29 mouse cellular contexts compared by ENCODE assay signal in the genomic region with DNA sequence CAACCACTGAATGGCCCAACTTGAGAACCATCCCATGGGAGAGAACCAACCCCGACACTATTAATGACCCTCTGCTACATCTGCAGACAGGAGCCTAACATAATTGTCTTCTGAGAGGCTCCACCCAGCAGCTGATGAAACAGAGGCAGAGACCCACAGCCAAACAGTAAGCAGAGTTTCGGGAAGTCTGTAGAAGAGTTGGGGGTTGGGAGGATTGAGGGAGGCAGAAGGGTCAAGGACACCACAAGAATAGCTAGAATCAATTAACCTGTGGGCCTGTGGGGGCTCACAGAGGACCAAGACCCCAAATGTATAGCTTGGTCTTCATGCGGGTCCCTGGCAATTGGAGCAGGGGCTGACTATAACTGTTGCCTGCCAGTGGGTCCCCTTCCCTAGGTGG. TPM values are rescaled to one million over a fixed set of nuclear protein-coding genes. Genes with fewer than 3 reads are reported as not detected.
A peak's percentile ranks its signal among the peaks of the same experiment; 100 is the strongest.
DNase-seq lines count a peak whose midpoint lies in the region; ATAC-seq and TF ChIP-seq lines count a peak whose summit lies in the region.
"Had no signal": no experiment of that assay in that cellular context is flagged by ENCODE, and none has a peak within 500 bp of the region (broad histone marks: within the 10 kb centered on the region; RNA-seq: fewer than 3 reads in every experiment).

No protein-coding gene starts in this region.

- no peaks in the 10 kb centered on the region for H3K27me3 ChIP-seq in forebrain, embryonic 13.5 days
- H3K27me3 ChIP-seq: CH12.LX; embryonic facial prominence, embryonic 13.5 days; embryonic facial prominence, embryonic 15.5 days; forebrain, embryonic 12.5 days; forebrain, embryonic 15.5 days; Patski had no signal

- intact Hi-C loops in heart, postnatal 36 days (cut with DNase I) = no loop called here

- peak; percentile 85 for DNase-seq in heart, adult 11 months
- DNase-seq in heart, postnatal 36 days = no peak
- no peak for DNase-seq in ES-E14 (ENCODE audit: low read depth, low spot score)
- peak; percentile 54 for DNase-seq in R1 (ENCODE audit: low read depth, low spot score)
- no peak for DNase-seq in lung, adult 2 months
- DNase-seq in adrenal gland, postnatal 25 days = no peak
- DNase-seq: adrenal gland, adult 2 months; adrenal gland, postnatal 10 days; adrenal gland, postnatal 36 days; B cell, adult 2 months; cerebellum, adult 11-12 months; cerebellum, adult 8-10 months; cerebellum, adult 9-11 months; cerebellum, postnatal 14 days; cerebellum, postnatal 36 days; embryo, embryonic 11 days; forebrain, postnatal 0 days had no signal

- no peak overlapping the region for H3K4me3 ChIP-seq in ES-E14 (ENCODE audit: insufficient read depth in 1 of 2, low read depth in 1 of 2, low read length in 2 of 2, poor library complexity in 1 of 2, severe bottlenecking in 1 of 2)
- no peak overlapping the region for H3K4me3 ChIP-seq in lung, adult 2 months (replicated peaks; ENCODE audit: extremely low read depth, low read depth, low read length)
- no peak overlapping the region for H3K4me3 ChIP-seq in forebrain, embryonic 13.5 days
- H3K4me3 ChIP-seq: embryonic facial prominence, embryonic 13.5 days; embryonic facial prominence, embryonic 15.5 days; erythroblast, embryonic 14.5 days; forebrain, embryonic 10.5 days; forebrain, embryonic 12.5 days; forebrain, embryonic 15.5 days had no signal

- H3K9me3 ChIP-seq in ES-E14 (ENCODE audit: control insufficient read depth, insufficient read depth, low read depth, low read length) = no peaks in the 10 kb centered on the region
- no peaks in the 10 kb centered on the region for H3K9me3 ChIP-seq in forebrain, embryonic 13.5 days (replicated peaks)
- H3K9me3 ChIP-seq: embryonic facial prominence, embryonic 13.5 days; embryonic facial prominence, embryonic 15.5 days; forebrain, embryonic 10.5 days; forebrain, embryonic 12.5 days; forebrain, embryonic 15.5 days had no signal

- no peak overlapping the region for H3K9ac ChIP-seq in ES-E14 (ENCODE audit: insufficient read depth, low read depth, low read length, poor library complexity, severe bottlenecking)
- H3K9ac ChIP-seq in forebrain, embryonic 13.5 days = no peak overlapping the region
- H3K9ac ChIP-seq: embryonic facial prominence, embryonic 13.5 days; embryonic facial prominence, embryonic 15.5 days; forebrain, embryonic 12.5 days; forebrain, embryonic 15.5 days; forebrain, postnatal 0 days had no signal

- peak overlapping the region; percentile 51; the same call in 1 of the 2 replicates for H3K27ac ChIP-seq in ES-E14 (ENCODE audit: insufficient read depth, low read depth, low read length, poor library complexity, severe bottlenecking)
- H3K27ac ChIP-seq in forebrain, embryonic 13.5 days = no peak overlapping the region
- H3K27ac ChIP-seq: embryonic facial prominence, embryonic 13.5 days; embryonic facial prominence, embryonic 15.5 days; forebrain, embryonic 10.5 days; forebrain, embryonic 12.5 days; forebrain, embryonic 15.5 days had no signal

- TF ChIP-seq POLR2A in lung, adult 2 months (IDR thresholded peaks at IDR 0.05; ENCODE audit: borderline replicate concordance, extremely low read depth, low read depth, low read length) = no peak

- no peak overlapping the region for H3K4me2 ChIP-seq in forebrain, embryonic 13.5 days
- H3K4me2 ChIP-seq: embryonic facial prominence, embryonic 13.5 days; embryonic facial prominence, embryonic 15.5 days; forebrain, embryonic 12.5 days; forebrain, embryonic 15.5 days had no signal

- WGBS in lung, adult 2 months = 80% methylated on average over 3 of the region's 3 CpGs
- 93% methylated on average over 3 of the region's 3 CpGs for WGBS in forebrain, embryonic 13.5 days

- no peaks in the 10 kb centered on the region for H3K36me3 ChIP-seq in ES-E14 (ENCODE audit: control insufficient read depth, insufficient read depth, low read length, poor library complexity, severe bottlenecking)
- peaks cover 4% of the 10 kb centered on the region; the same call in 1 of the 2 replicates for H3K36me3 ChIP-seq in forebrain, embryonic 13.5 days (ENCODE audit: poor library complexity, severe bottlenecking)
- H3K36me3 ChIP-seq: embryonic facial prominence, embryonic 15.5 days; forebrain, embryonic 12.5 days; forebrain, embryonic 15.5 days had no signal

- peaks cover 13 to 20% of the 10 kb centered on the region in 2 experiments for H3K4me1 ChIP-seq in ES-E14 (ENCODE audit: control insufficient read depth in 2 of 2, insufficient read depth in 2 of 2, low read length in 2 of 2, poor library complexity in 1 of 2)
- H3K4me1 ChIP-seq in lung, adult 2 months (ENCODE audit: control insufficient read depth, insufficient read depth, low read length) = no peaks in the 10 kb centered on the region
- peaks cover 3% of the 10 kb centered on the region; the same call in 1 of the 2 replicates for H3K4me1 ChIP-seq in forebrain, embryonic 13.5 days
- H3K4me1 ChIP-seq: embryonic facial prominence, embryonic 13.5 days; embryonic facial prominence, embryonic 15.5 days; forebrain, embryonic 15.5 days had no signal

- TF ChIP-seq CTCF in lung, adult 2 months (IDR thresholded peaks at IDR 0.05; ENCODE audit: insufficient read depth, low read length) = no peak

- in situ Hi-C loops in ES-E14 (cut with MboI; ENCODE audit: low sequenced_read_pairs in 2 of 2, unreplicated experiment in 2 of 2) = no loop called here

- ATAC-seq in forebrain, embryonic 13.5 days = no peak
- ATAC-seq: CD4-positive, CD25-positive, alpha-beta regulatory T cell, adult 4 months; forebrain, embryonic 15.5 days; forebrain, postnatal 0 days; Patski had no signal

TF ChIP-seq in ES-E14, 5 proteins besides CTCF, POLR2A, EP300 and RAD21:
- TF ChIP-seq MAFK (IDR thresholded peaks at IDR 0.05; ENCODE audit: insufficient read depth, low read depth, low read length) (no peak), CHD2 (IDR thresholded peaks at IDR 0.05; ENCODE audit: low read depth, low read length) (no peak), ZNF384 (IDR thresholded peaks at IDR 0.05; ENCODE audit: low read depth, low read length) (no peak), HCFC1 (IDR thresholded peaks at IDR 0.05; ENCODE audit: borderline replicate concordance, insufficient read depth, low read length) (no peak), ZC3H11A (IDR thresholded peaks at IDR 0.05; ENCODE audit: borderline replicate concordance, low read depth, low read length) (no peak)

RNA-seq across cellular contexts. Expression of gene Clock, which starts 16.3 kb away (rescaled TPM):
- total RNA-seq in heart, postnatal 36 days (2021) = 10 to 100 TPM; 24.8 to 30.5 TPM
- 16.4 and 16.8 TPM in 2 replicates for total RNA-seq in ES-E14 (2012; rRNA removed)
- polyA plus RNA-seq in lung, adult 2 months (2012; rRNA removed) = 13.5 and 16.8 TPM in 2 replicates
- 12.3 and 14.2 TPM in 2 replicates for polyA plus RNA-seq in forebrain, embryonic 13.5 days (2015; fragmentation: Nextera tagmentation; extraction: Ambion mirVana)
- 36.0 and 47.6 TPM in 2 replicates for total RNA-seq in adrenal gland, postnatal 25 days (2021)

RNA-seq across cellular contexts. Expression of gene Pdcl2, which starts 42.7 kb away (rescaled TPM):
- not detected for total RNA-seq in heart, postnatal 36 days (2021)
- 1.8 and 2.0 TPM in 2 replicates for total RNA-seq in ES-E14 (2012; rRNA removed)
- polyA plus RNA-seq in lung, adult 2 months (2012; rRNA removed) = not detected in 2 replicates
- not detected in 2 replicates for polyA plus RNA-seq in forebrain, embryonic 13.5 days (2015; fragmentation: Nextera tagmentation; extraction: Ambion mirVana)
- total RNA-seq in adrenal gland, postnatal 25 days (2021) = not detected in 2 replicates
- total RNA-seq: adrenal gland, adult 2 months; adrenal gland, postnatal 10 days; adrenal gland, postnatal 36 days; CH12.LX; common myeloid progenitor, adult 5-6 weeks; forebrain, postnatal 0 days had no signal
- polyA plus RNA-seq: adrenal gland, adult 2 months; CD4-positive, CD25-positive, alpha-beta regulatory T cell, adult 4 months; embryonic facial prominence, embryonic 11.5 days; embryonic facial prominence, embryonic 13.5 days; embryonic facial prominence, embryonic 15.5 days; erythroblast, embryonic 14.5 days; forebrain, embryonic 10.5 days; forebrain, embryonic 12.5 days; forebrain, embryonic 15.5 days; forebrain, postnatal 0 days; Patski had no signal

Comparison
In these comparisons a context has a peak if more than half of its experiments do, and no peak if none do; other contexts are left out.
1. DNase-seq: peak in heart, adult 11 months (single experiment) and R1 (single experiment); none in heart, postnatal 36 days (0 of 2), ES-E14 (single experiment), lung, adult 2 months (single experiment) and adrenal gland, postnatal 25 days (single experiment).